Mouse (Mus musculus): ENCODE results near the gene Ankrd33b. TPM values are rescaled to one million over a fixed set of nuclear protein-coding genes. Genes with fewer than 3 reads are reported as not detected.

Ankrd33b gene
- polyA plus RNA-seq, 1 experiment = 7.6 TPM

GRCm38 (mm10) chr15:31375212-31375611 lies 7.7 kb upstream of the Ankrd33b start:
- no peaks in the 10 kb centered on the region for H3K27me3 ChIP-seq (ENCODE audit: control insufficient read depth, insufficient read depth, low read length)
- no peak overlapping the region for H3K27ac ChIP-seq (ENCODE audit: control insufficient read depth, insufficient read depth, low read length)
- TF ChIP-seq CTCF (IDR thresholded peaks at IDR 0.05; ENCODE audit: borderline replicate concordance, control insufficient read depth, extremely low read depth, insufficient read depth, low read length, poor library complexity) = no peak
- H3K4me1 ChIP-seq (replicated peaks; ENCODE audit: control insufficient read depth, insufficient read depth, low read length) = no peaks in the 10 kb centered on the region
- no peaks in the 10 kb centered on the region for H3K36me3 ChIP-seq (ENCODE audit: control insufficient read depth, insufficient read depth, low read length)
- no peak for DNase-seq
- WGBS = 93% methylated on average over 4 of the region's 4 CpGs
- H3K4me3 ChIP-seq (ENCODE audit: control insufficient read depth, insufficient read depth, low read length) = no peak overlapping the region

- no peaks in the 10 kb centered on the region for H3K36me3 ChIP-seq (ENCODE audit: control insufficient read depth, insufficient read depth, low read length)
- no peak overlapping the region for H3K27ac ChIP-seq (ENCODE audit: control insufficient read depth, insufficient read depth, low read length)
- H3K4me1 ChIP-seq (replicated peaks; ENCODE audit: control insufficient read depth, insufficient read depth, low read length) = no peaks in the 10 kb centered on the region
- no peak overlapping the region for H3K4me3 ChIP-seq (ENCODE audit: control insufficient read depth, insufficient read depth, low read length)
- WGBS = 23% methylated on average over 12 of the region's 12 CpGs
- no peak for DNase-seq
- TF ChIP-seq CTCF (IDR thresholded peaks at IDR 0.05; ENCODE audit: borderline replicate concordance, control insufficient read depth, extremely low read depth, insufficient read depth, low read length, poor library complexity) (no peak), POLR2A (IDR thresholded peaks at IDR 0.05; ENCODE audit: control insufficient read depth, extremely low read depth, insufficient read depth, low read length, poor library complexity) (no peak)
- peaks cover 16% of the 10 kb centered on the region; the same call in 1 of the 2 replicates for H3K27me3 ChIP-seq (ENCODE audit: control insufficient read depth, insufficient read depth, low read length)
Measured at GRCm38 (mm10) chr15:31369125-31369612, 1.6 kb upstream of the Ankrd33b start.

- TF ChIP-seq CTCF (IDR thresholded peaks at IDR 0.05; ENCODE audit: borderline replicate concordance, control insufficient read depth, extremely low read depth, insufficient read depth, low read length, poor library complexity) (no peak), POLR2A (IDR thresholded peaks at IDR 0.05; ENCODE audit: control insufficient read depth, extremely low read depth, insufficient read depth, low read length, poor library complexity) (no peak)
- Histone ChIP-seq H3K4me1 (replicated peaks; ENCODE audit: control insufficient read depth, insufficient read depth, low read length) (no peaks in the 10 kb centered on the region), H3K27me3 (ENCODE audit: control insufficient read depth, insufficient read depth, low read length) (peaks cover 16% of the 10 kb centered on the region; the same call in 1 of the 2 replicates), H3K36me3 (ENCODE audit: control insufficient read depth, insufficient read depth, low read length) (no peaks in the 10 kb centered on the region), H3K27ac (ENCODE audit: control insufficient read depth, insufficient read depth, low read length) (no peak overlapping the region), H3K4me3 (ENCODE audit: control insufficient read depth, insufficient read depth, low read length) (no peak overlapping the region)
- 80% methylated on average over 8 of the region's 8 CpGs for WGBS
- DNase-seq = no peak
Measured at GRCm38 (mm10) chr15:31368556-31368955, 1.0 kb upstream of the Ankrd33b start.

- Histone ChIP-seq H3K4me1 (replicated peaks; ENCODE audit: control insufficient read depth, insufficient read depth, low read length) (no peaks in the 10 kb centered on the region), H3K4me3 (ENCODE audit: control insufficient read depth, insufficient read depth, low read length) (peak overlapping the region; percentile 24), H3K27ac (ENCODE audit: control insufficient read depth, insufficient read depth, low read length) (no peak overlapping the region), H3K36me3 (ENCODE audit: control insufficient read depth, insufficient read depth, low read length) (no peaks in the 10 kb centered on the region), H3K27me3 (ENCODE audit: control insufficient read depth, insufficient read depth, low read length) (peaks cover 16% of the 10 kb centered on the region; the same call in 1 of the 2 replicates)
- 2% methylated on average over 72 of the region's 72 CpGs for WGBS
- TF ChIP-seq CTCF (IDR thresholded peaks at IDR 0.05; ENCODE audit: borderline replicate concordance, control insufficient read depth, extremely low read depth, insufficient read depth, low read length, poor library complexity) (no peak), POLR2A (IDR thresholded peaks at IDR 0.05; ENCODE audit: control insufficient read depth, extremely low read depth, insufficient read depth, low read length, poor library complexity) (no peak)
- no peak for DNase-seq
Measured at GRCm38 (mm10) chr15:31366596-31367480, 688 bp downstream of the Ankrd33b start.

GRCm38 (mm10) chr15:31365720-31366591 lies 1.6 kb downstream of the Ankrd33b start:
- no peaks in the 10 kb centered on the region for H3K36me3 ChIP-seq (ENCODE audit: control insufficient read depth, insufficient read depth, low read length)
- no peak for DNase-seq
- H3K27me3 ChIP-seq (ENCODE audit: control insufficient read depth, insufficient read depth, low read length) = peaks cover 16% of the 10 kb centered on the region; the same call in 1 of the 2 replicates
- peak overlapping the region; percentile 31 for H3K4me3 ChIP-seq (ENCODE audit: control insufficient read depth, insufficient read depth, low read length)
- no peak overlapping the region for H3K27ac ChIP-seq (ENCODE audit: control insufficient read depth, insufficient read depth, low read length)
- no peak for TF ChIP-seq CTCF (IDR thresholded peaks at IDR 0.05; ENCODE audit: borderline replicate concordance, control insufficient read depth, extremely low read depth, insufficient read depth, low read length, poor library complexity)
- TF ChIP-seq POLR2A (IDR thresholded peaks at IDR 0.05; ENCODE audit: control insufficient read depth, extremely low read depth, insufficient read depth, low read length, poor library complexity) = no peak
- 3% methylated on average over 37 of the region's 37 CpGs for WGBS
- no peaks in the 10 kb centered on the region for H3K4me1 ChIP-seq (replicated peaks; ENCODE audit: control insufficient read depth, insufficient read depth, low read length)

GRCm38 (mm10) chr15:31365041-31365719 lies 2.3 kb downstream of the Ankrd33b start:
- Histone ChIP-seq H3K27ac (ENCODE audit: control insufficient read depth, insufficient read depth, low read length) (no peak overlapping the region), H3K4me1 (replicated peaks; ENCODE audit: control insufficient read depth, insufficient read depth, low read length) (no peaks in the 10 kb centered on the region), H3K27me3 (ENCODE audit: control insufficient read depth, insufficient read depth, low read length) (peaks cover 16% of the 10 kb centered on the region; the same call in 1 of the 2 replicates), H3K36me3 (ENCODE audit: control insufficient read depth, insufficient read depth, low read length) (no peaks in the 10 kb centered on the region), H3K4me3 (ENCODE audit: control insufficient read depth, insufficient read depth, low read length) (peak overlapping the region; percentile 31)
- no peak for DNase-seq
- WGBS = 37% methylated on average over 11 of the region's 11 CpGs
- no peak for TF ChIP-seq CTCF (IDR thresholded peaks at IDR 0.05; ENCODE audit: borderline replicate concordance, control insufficient read depth, extremely low read depth, insufficient read depth, low read length, poor library complexity)
- TF ChIP-seq POLR2A (IDR thresholded peaks at IDR 0.05; ENCODE audit: control insufficient read depth, extremely low read depth, insufficient read depth, low read length, poor library complexity) = no peak
